Comparison of ENCODE assay signal across 30 mouse cellular contexts in the genomic region with DNA sequence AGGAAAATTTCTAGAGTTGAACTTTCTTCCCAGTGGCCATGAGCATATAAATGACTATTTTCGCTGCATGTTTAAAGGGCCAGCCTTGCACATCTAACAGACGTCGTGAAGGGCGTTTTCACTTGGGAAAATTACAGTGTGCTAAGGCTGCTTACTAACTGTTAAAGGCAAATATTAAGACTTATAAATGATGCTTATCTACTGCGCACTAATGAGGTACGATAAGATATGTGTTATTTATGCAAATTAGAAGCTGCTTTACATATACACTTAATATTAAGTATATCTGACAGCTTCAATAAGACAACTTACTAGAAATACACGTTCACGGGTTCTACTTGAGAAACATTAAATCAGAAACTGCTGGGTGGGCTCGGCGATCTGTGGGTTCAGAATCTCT. TPM values are rescaled to one million over a fixed set of nuclear protein-coding genes. Genes with fewer than 3 reads are reported as not detected.
DNase-seq lines count a peak whose midpoint lies in the region; ATAC-seq lines count a peak whose summit lies in the region.
"Had no signal": no experiment of that assay in that cellular context is flagged by ENCODE, and none has a peak within 500 bp of the region (broad histone marks: within the 10 kb centered on the region; RNA-seq: fewer than 3 reads in every experiment).

No protein-coding gene starts in this region.

- no peak overlapping the region for H3K4me3 ChIP-seq in hindbrain, embryonic 15.5 days
- H3K4me3 ChIP-seq in hindbrain, embryonic 11.5 days (ENCODE audit: low read depth, low read length), result no peak overlapping the region
- H3K4me3 ChIP-seq in forebrain, embryonic 12.5 days (replicated peaks), result no peak overlapping the region
- H3K4me3 ChIP-seq in forebrain, embryonic 16.5 days (replicated peaks; ENCODE audit: low read length), result no peak overlapping the region
- no peak overlapping the region for H3K4me3 ChIP-seq in midbrain, embryonic 15.5 days
- H3K4me3 ChIP-seq: hindbrain, embryonic 10.5 days; limb, embryonic 13.5 days; liver, embryonic 12.5 days had no signal

- 75% methylated on average over 10 of the region's 10 CpGs for WGBS in hindbrain, embryonic 15.5 days
- 90% methylated on average over 10 of the region's 10 CpGs for WGBS in hindbrain, embryonic 11.5 days
- WGBS in forebrain, embryonic 12.5 days, result 75% methylated on average over 10 of the region's 10 CpGs
- WGBS in forebrain, embryonic 16.5 days, result 67% methylated on average over 10 of the region's 10 CpGs
- 57% methylated on average over 10 of the region's 10 CpGs for WGBS in midbrain, embryonic 15.5 days

- no peaks in the 10 kb centered on the region for H3K9me3 ChIP-seq in hindbrain, embryonic 15.5 days
- no peaks in the 10 kb centered on the region for H3K9me3 ChIP-seq in hindbrain, embryonic 11.5 days (ENCODE audit: control insufficient read depth, low read length)
- no peaks in the 10 kb centered on the region for H3K9me3 ChIP-seq in forebrain, embryonic 12.5 days
- no peaks in the 10 kb centered on the region for H3K9me3 ChIP-seq in forebrain, embryonic 16.5 days (ENCODE audit: control insufficient read depth, low read length)
- no peaks in the 10 kb centered on the region for H3K9me3 ChIP-seq in midbrain, embryonic 15.5 days
- H3K9me3 ChIP-seq: hindbrain, embryonic 10.5 days; limb, embryonic 13.5 days; liver, embryonic 12.5 days had no signal

- no peaks in the 10 kb centered on the region for H3K27me3 ChIP-seq in hindbrain, embryonic 15.5 days
- H3K27me3 ChIP-seq in hindbrain, embryonic 11.5 days (ENCODE audit: control insufficient read depth, insufficient read depth, low read length), result no peaks in the 10 kb centered on the region
- no peaks in the 10 kb centered on the region for H3K27me3 ChIP-seq in forebrain, embryonic 12.5 days
- no peaks in the 10 kb centered on the region for H3K27me3 ChIP-seq in forebrain, embryonic 16.5 days (replicated peaks; ENCODE audit: control insufficient read depth, insufficient read depth, low read length)
- H3K27me3 ChIP-seq in midbrain, embryonic 15.5 days (replicated peaks), result no peaks in the 10 kb centered on the region
- H3K27me3 ChIP-seq: limb, embryonic 13.5 days; liver, embryonic 12.5 days had no signal

- no peak overlapping the region for H3K27ac ChIP-seq in hindbrain, embryonic 15.5 days (replicated peaks)
- no peak overlapping the region for H3K27ac ChIP-seq in hindbrain, embryonic 11.5 days (ENCODE audit: low read depth, low read length)
- H3K27ac ChIP-seq in forebrain, embryonic 12.5 days, result no peak overlapping the region
- H3K27ac ChIP-seq in forebrain, embryonic 16.5 days (ENCODE audit: low read length), result no peak overlapping the region
- H3K27ac ChIP-seq in midbrain, embryonic 15.5 days, result no peak overlapping the region
- H3K27ac ChIP-seq: hindbrain, embryonic 10.5 days; limb, embryonic 13.5 days; liver, embryonic 12.5 days had no signal

- DNase-seq in hindbrain, embryonic 11.5 days (ENCODE audit: low spot score), result no peak
- no peak for DNase-seq in B cell, adult 2 months
- DNase-seq in kidney, adult 11 months, result no peak
- no peak for DNase-seq in urinary bladder, adult 18-20 months (ENCODE audit: low spot score in 2 of 2)
- DNase-seq: cerebellum, adult 2 months; gastrocnemius, postnatal 10 days; heart, postnatal 14 days; kidney, postnatal 25 days; liver, postnatal 0 days; lung, postnatal 36 days; right cerebral cortex, postnatal 4 days; thymus, adult 2 months; thymus, postnatal 36 days had no signal

- peaks cover 3% of the 10 kb centered on the region; the same call in 1 of the 2 replicates for H3K4me1 ChIP-seq in hindbrain, embryonic 15.5 days (replicated peaks)
- H3K4me1 ChIP-seq in hindbrain, embryonic 11.5 days (replicated peaks; ENCODE audit: control insufficient read depth, insufficient read depth, low read length), result no peaks in the 10 kb centered on the region
- peaks cover 5% of the 10 kb centered on the region; the same call in 1 of the 2 replicates for H3K4me1 ChIP-seq in forebrain, embryonic 12.5 days
- H3K4me1 ChIP-seq in forebrain, embryonic 16.5 days (replicated peaks; ENCODE audit: control insufficient read depth, insufficient read depth, low read length), result 0 out of 2 replicates have a peak, but pooled peaks cover 6% of the 10 kb centered on the region
- peaks cover 16% of the 10 kb centered on the region for H3K4me1 ChIP-seq in midbrain, embryonic 15.5 days
- H3K4me1 ChIP-seq: liver, embryonic 12.5 days had no signal

- no peaks in the 10 kb centered on the region for H3K36me3 ChIP-seq in hindbrain, embryonic 15.5 days
- no peaks in the 10 kb centered on the region for H3K36me3 ChIP-seq in hindbrain, embryonic 11.5 days (ENCODE audit: control insufficient read depth, insufficient read depth, low read length)
- no peaks in the 10 kb centered on the region for H3K36me3 ChIP-seq in forebrain, embryonic 12.5 days (replicated peaks)
- no peaks in the 10 kb centered on the region for H3K36me3 ChIP-seq in forebrain, embryonic 16.5 days (ENCODE audit: control insufficient read depth, insufficient read depth)
- H3K36me3 ChIP-seq in midbrain, embryonic 15.5 days (replicated peaks), result no peaks in the 10 kb centered on the region
- H3K36me3 ChIP-seq: hindbrain, embryonic 10.5 days; limb, embryonic 13.5 days; liver, embryonic 12.5 days had no signal

- no peak for ATAC-seq in hindbrain, embryonic 15.5 days (ENCODE audit: low FRiP score, low read depth)
- no peak for ATAC-seq in hindbrain, embryonic 11.5 days (ENCODE audit: low FRiP score)
- ATAC-seq in forebrain, embryonic 12.5 days (ENCODE audit: low FRiP score), result no peak
- peak; percentile 50; the same call in 1 of the 2 replicates for ATAC-seq in forebrain, embryonic 16.5 days
- ATAC-seq in midbrain, embryonic 15.5 days (replicated peaks), result peak; percentile 29; the same call in 1 of the 2 replicates
- ATAC-seq: CD4-positive, CD25-positive, alpha-beta regulatory T cell, adult 4 months; intestine, postnatal 0 days; liver, embryonic 12.5 days; liver, postnatal 0 days had no signal

- no peak overlapping the region for H3K9ac ChIP-seq in hindbrain, embryonic 15.5 days
- H3K9ac ChIP-seq in hindbrain, embryonic 11.5 days (ENCODE audit: low read depth, low read length), result no peak overlapping the region
- H3K9ac ChIP-seq in forebrain, embryonic 12.5 days, result no peak overlapping the region
- H3K9ac ChIP-seq in forebrain, embryonic 16.5 days (replicated peaks; ENCODE audit: low read depth, low read length), result no peak overlapping the region
- H3K9ac ChIP-seq in midbrain, embryonic 15.5 days, result no peak overlapping the region
- H3K9ac ChIP-seq: limb, embryonic 13.5 days; liver, embryonic 12.5 days; liver, postnatal 0 days had no signal

- peak overlapping the region; percentile 27; the same call in 1 of the 2 replicates for H3K4me2 ChIP-seq in hindbrain, embryonic 15.5 days
- H3K4me2 ChIP-seq in hindbrain, embryonic 11.5 days (replicated peaks; ENCODE audit: low read depth, low read length), result no peak overlapping the region
- H3K4me2 ChIP-seq in forebrain, embryonic 12.5 days, result 0 out of 2 replicates have a peak overlapping the region, but pooled peaks have one; percentile 2
- H3K4me2 ChIP-seq in forebrain, embryonic 16.5 days (ENCODE audit: low read length), result peak overlapping the region; percentile 0; the same call in 1 of the 2 replicates
- H3K4me2 ChIP-seq in midbrain, embryonic 15.5 days, result no peak overlapping the region; the same call in 1 of the 2 replicates
- H3K4me2 ChIP-seq: liver, embryonic 12.5 days had no signal

RNA-seq across cellular contexts. Expression of a gene that starts 0.5 kb away (rescaled TPM):
- polyA plus RNA-seq in hindbrain, embryonic 15.5 days (2015; fragmentation: Nextera tagmentation; extraction: Ambion mirVana), result not detected in 2 replicates
- not detected in 2 replicates for polyA plus RNA-seq in hindbrain, embryonic 11.5 days (2014; fragmentation: Nextera tagmentation; extraction: Ambion mirVana)
- not detected in 2 replicates for polyA plus RNA-seq in forebrain, embryonic 12.5 days (2016; fragmentation: Nextera tagmentation; extraction: Ambion mirVana)
- polyA plus RNA-seq in forebrain, embryonic 16.5 days (2015; fragmentation: Nextera tagmentation; extraction: Ambion mirVana), result not detected in 2 replicates
- polyA plus RNA-seq in midbrain, embryonic 15.5 days (2015; fragmentation: Nextera tagmentation; extraction: Ambion mirVana), result not detected in 2 replicates
- polyA plus RNA-seq: adrenal gland, adult 2 months; cerebellum, adult 2 months; cortical plate, adult 2 months; gonadal fat pad, adult 2 months; heart, embryonic 14.5 days; hindbrain, embryonic 10.5 days; intestine, postnatal 0 days; kidney, embryonic 14.5 days; limb, embryonic 13.5 days; liver, embryonic 12.5 days; liver, postnatal 0 days; lung, embryonic 16.5 days; neural tube, embryonic 11.5 days; spleen, adult 2 months; thymus, adult 2 months had no signal

Comparison
In these comparisons a context has a peak if more than half of its experiments do, and no peak if none do; other contexts are left out.
1. ATAC-seq: peak in forebrain, embryonic 16.5 days (single experiment) and midbrain, embryonic 15.5 days (single experiment); none in hindbrain, embryonic 15.5 days (single experiment), hindbrain, embryonic 11.5 days (single experiment) and forebrain, embryonic 12.5 days (single experiment).
2. H3K4me2 ChIP-seq: peak in hindbrain, embryonic 15.5 days (single experiment), forebrain, embryonic 12.5 days (single experiment) and forebrain, embryonic 16.5 days (single experiment); none in hindbrain, embryonic 11.5 days (single experiment) and midbrain, embryonic 15.5 days (single experiment).